Mouse (Mus musculus) cerebellum, adult 11-12 months (tissue): ENCODE measurements around the gene Fam83f.

ENCODE experiments used
- DNase-seq: peaks from one replicate; pipeline ENCODE4 v3.0.0; 2022

Gene Fam83f

DNA sequence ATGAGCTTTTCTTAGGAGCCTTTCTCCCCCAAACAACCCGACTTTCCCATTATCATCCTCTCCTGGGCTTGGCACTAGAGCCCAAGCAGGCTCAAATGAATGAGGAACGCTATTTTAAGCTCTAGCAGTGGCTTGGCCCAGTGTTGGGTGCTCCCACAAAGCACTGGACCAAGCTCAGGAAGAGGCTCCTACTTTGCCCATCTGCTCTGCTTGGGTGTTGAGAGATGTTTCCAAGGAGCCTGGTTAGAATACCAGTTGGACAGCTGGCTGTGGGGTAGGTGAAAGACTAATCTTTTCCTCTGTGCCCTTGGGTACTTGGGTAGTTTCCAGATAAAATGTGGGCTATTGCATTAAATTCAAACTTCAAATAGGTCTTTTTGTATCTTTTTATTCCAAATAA lies 1.2 kb downstream of the Fam83f start:
- no peak for DNase-seq

- DNase-seq = no peak
Observed at GRCm38 (mm10) chr15:80673337-80674095, 1.9 kb downstream of the Fam83f start.

- DNase-seq = no peak
Observed at GRCm38 (mm10) chr15:80674700-80675099, 3.1 kb downstream of the Fam83f start.

GRCm38 (mm10) chr15:80679515-80680215 lies 8.0 kb downstream of the Fam83f start:
- DNase-seq = peak; percentile 61

DNA sequence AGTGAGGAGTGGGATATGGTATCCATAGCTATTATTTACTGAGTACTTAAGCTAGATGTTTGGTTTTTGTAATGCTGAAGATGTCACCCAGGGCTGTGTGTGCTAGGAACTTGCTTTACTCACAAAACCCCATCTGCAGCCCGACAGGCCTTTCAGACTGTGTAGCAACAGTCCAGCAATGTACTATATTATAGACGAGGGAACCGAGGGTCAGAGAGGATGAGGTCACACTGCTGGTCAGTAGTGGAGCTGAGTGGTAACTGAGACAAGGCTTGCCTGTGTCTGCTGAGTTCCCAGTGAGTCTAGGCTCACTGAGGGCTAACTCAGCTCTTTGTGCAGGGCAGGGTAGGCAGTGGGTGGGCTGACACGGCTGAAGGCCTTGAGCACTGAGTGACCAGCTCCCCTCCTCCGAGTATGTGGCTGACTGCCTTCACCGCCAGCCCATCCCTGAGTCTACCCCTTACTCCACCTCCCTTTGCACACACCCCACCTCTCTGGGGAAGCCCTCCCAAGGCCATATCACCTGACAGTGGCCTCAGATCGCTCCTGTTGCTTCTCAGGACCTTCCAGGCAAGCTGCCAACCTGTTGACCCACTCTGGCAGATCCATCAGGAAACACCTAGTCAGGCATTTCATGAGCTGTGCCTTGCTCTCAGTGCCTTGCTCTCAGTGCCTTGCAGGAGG lies 8.8 kb downstream of the Fam83f start:
- no peak for DNase-seq

- DNase-seq = no peak
Observed at GRCm38 (mm10) chr15:80681466-80681881, 9.8 kb downstream of the Fam83f start.

- no peak for DNase-seq
Observed at GRCm38 (mm10) chr15:80682343-80682742, 10.7 kb downstream of the Fam83f start.

- no peak for DNase-seq
Observed at GRCm38 (mm10) chr15:80683151-80683550, 11.5 kb downstream of the Fam83f start.

DNA sequence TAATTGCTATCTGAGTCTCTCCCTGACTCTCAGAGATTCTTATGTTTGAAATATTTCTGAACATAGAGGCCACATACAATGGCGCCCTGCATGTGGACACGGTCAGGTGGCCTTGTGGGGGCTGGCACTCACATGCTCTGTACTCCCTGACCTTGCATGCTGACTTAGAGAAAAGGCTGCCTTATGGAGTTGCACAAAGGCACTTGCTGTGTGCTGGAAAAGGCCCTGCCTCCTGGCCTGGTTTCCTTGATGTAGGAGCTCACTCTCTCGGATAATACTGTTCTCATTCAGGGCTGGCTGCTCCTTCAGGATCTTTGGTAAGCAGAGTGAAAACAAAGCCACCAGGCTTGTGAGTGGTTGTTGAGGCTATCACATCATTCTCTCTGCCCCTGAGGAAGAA lies 12.3 kb downstream of the Fam83f start:
- DNase-seq = no peak

DNA sequence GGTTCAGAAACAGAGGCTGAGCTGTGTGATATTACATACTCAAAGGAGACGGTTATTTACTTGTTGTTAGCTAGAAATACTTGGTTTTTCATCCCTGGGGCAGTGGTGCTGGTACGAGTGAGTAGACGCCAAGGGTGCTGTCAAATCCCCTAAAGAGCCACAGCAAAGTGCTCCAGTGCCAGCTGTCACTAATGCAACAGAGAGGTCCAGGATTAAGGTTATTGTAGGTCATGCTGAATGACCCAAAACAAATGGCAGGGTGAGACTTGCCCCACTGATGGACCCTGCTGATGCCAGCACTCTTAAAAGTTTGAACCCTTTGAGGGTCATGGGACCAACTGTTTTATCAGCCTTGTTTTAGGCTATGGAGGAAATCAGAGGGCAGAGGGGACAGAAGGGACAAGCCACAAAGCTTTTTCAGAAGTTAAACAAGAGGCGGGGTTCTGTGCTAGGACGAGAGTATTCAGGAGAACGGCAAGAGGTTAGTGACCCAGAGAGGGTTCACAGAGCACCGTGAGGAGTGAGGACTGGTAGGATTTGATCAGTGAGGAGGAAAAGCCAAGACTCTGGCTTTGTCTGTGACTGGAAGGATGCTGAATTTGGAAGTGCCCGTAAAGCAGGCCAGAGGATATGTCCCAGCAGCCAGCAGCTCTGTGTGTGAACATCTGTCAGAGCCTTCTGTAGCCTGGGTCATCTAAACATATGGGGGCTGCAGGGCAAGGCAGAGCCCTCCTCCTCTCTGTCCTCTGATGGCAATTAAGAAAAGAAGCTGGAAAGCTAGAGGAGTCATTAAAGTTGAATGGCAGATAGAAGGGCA lies 13.3 kb downstream of the Fam83f start:
- DNase-seq = no peak

DNA sequence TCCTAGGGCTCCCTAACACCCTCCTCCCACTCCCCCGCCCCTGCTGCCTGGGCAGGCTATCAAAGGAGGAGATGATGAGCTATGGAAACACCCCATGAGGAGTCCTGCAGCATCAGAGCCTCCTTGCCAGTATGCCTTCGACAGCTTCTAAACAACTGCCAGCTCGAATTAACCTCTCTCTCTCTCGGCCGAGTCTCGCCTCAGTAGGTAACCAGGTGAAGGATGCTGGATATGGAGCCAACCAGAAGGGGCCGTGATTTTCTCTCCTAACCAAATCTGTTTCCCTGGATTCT lies 13.9 kb downstream of the Fam83f start:
- no peak for DNase-seq

DNA sequence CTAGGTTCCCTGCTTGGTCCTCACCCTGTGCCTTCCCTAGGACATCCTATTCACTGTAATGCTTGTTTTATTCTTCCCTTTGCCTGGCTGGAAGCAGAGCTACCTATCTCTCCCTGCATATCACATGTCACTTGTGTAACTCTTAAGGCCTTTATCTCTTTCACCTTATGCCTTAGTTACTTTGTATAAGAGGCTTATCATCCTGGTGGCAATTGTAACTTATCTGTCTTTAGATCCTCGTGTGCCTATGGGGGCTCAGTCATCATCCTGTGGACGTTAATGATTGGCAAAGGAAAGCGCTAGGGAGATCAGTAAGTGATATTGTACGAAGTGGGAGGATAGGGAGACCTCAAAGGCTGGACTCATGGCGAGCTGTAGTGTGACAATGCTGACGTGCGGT lies 16.9 kb downstream of the Fam83f start:
- no peak for DNase-seq

- DNase-seq = no peak
Observed at GRCm38 (mm10) chr15:80693492-80693891, 21.8 kb downstream of the Fam83f start.

- peak; percentile 71 for DNase-seq
Observed at GRCm38 (mm10) chr15:80694125-80694910, 22.7 kb downstream of the Fam83f start.

DNA sequence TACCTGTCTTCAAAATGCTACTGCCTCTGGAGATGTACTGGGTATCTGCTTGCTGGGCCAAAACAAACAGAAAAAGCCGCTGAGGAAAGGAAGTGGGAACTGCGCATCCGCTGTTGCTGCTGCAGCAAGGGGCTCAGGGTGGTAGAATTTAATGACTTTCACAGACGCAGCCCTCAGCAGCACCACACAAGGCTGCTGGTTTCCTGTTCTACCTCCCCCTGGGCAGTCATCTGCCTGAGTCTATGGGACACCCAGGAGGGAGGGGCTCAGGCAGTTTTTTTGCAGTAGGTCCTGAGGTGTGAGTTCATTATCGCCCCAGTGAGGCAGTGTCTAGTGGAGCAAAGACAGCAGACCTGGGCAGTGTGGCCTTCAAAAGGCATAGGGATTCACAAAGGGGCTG lies 25.9 kb downstream of the Fam83f start:
- DNase-seq = no peak

GRCm38 (mm10) chr15:80701481-80702257 lies 30.0 kb downstream of the Fam83f start:
- no peak for DNase-seq

- no peak for DNase-seq
Observed at GRCm38 (mm10) chr15:80702910-80703309, 31.3 kb downstream of the Fam83f start.

DNA sequence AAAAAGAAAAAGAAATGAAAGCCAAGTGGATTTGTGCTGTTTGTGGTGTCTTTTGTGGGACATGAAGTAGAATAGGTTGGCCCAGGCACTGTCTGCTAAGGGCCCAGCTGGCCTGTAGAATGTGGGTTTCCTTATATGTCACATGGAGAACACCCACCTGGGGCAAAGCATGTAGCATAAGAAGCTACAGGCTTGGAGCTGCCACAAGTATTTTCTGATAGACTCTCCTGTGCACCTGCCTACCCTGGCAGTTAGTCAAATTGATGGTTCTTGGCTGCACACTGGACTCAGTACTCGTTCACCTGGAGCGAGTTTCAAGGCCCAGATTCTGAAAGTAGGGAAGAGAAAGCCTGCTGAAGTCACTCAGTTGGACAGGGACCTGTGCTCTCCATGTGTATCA lies 31.8 kb downstream of the Fam83f start:
- DNase-seq = peak; percentile 45

DNA sequence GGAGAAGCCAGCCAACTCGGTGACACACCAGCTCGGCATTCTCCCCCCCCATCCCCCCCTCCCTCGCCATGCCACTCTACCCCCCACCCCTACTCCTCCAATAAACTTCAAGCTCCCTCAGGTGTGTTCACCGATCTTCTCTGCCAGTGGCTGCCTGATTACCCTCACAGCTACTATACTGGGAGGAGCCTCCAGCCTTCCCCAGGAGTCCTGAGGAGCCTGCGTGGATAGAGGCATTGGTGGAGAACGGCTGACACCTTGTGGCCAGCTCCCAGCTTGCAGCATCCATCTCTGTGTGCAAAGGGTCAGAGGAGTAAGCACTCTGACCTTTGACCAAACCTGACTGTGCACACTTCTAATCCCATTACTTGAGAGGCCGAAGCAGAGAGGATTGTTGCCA lies 32.6 kb downstream of the Fam83f start:
- DNase-seq = peak; percentile 86

DNA sequence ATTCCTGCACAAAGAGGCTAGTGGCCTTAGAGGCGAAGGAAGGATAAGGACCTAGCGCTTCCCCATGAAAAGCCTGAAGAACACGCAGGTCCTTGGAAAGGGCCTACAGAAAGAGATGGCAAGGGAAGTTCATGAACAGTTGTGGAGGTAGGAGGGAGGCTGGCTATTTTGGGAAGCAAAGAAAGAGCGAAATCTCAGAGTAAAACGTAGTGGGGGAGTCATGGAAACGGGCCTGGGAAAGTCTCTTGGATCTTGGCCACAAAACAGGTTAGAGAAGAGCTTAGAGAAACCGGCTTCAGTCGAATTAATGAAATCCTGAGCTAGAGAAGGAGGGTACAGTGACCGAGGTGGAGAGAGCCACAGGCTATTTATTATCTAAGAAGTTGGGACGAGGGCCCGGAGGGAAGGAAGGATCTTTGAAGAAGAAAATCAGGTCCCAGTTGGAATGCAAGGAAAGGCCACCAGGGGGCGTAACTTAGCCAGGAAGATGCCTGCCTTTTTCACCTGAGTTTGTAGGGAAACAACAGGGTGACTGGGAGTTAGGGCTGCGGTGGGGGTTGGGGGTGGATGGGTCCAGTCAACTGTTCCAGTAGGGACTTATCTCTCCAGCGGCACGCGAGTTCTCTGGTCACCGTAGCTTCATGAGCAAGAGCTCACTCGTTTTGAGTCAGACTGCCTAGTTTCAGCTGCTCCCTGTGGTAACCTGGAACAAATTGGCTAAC lies 34.3 kb downstream of the Fam83f start:
- peak; percentile 81 for DNase-seq

GRCm38 (mm10) chr15:80706596-80706995 lies 34.9 kb downstream of the Fam83f start:
- DNase-seq = no peak
